Mouse (Mus musculus) neural tube, embryonic 13.5 days (tissue): ENCODE data around the gene AU040320. TPM values are rescaled to one million over a fixed set of nuclear protein-coding genes. Genes with fewer than 3 reads are reported as not detected.

Source experiments
- ATAC-seq: fragments of 200-750 bp; cut with Nextera tagmentation; 2 replicates; pipeline ENCODE4 v1.8.0; 2017; ENCODE audit warnings: low read depth, mild to moderate bottlenecking, moderate TSS enrichment, moderate library complexity
- H3K27ac ChIP-seq: fragments of 300-500 bp; sonication (generic); replicated peaks from 2 replicates; pipeline ENCODE4 v1.5.1; 2015; ENCODE audit warnings: moderate library complexity, mild to moderate bottlenecking, inconsistent platforms
- H3K27me3 ChIP-seq: fragments of 300-500 bp; sonication (generic); 2 replicates; pipeline ENCODE4 v1.6.1; 2015; ENCODE audit warnings: mild to moderate bottlenecking, inconsistent platforms
- H3K36me3 ChIP-seq: fragments of 300-500 bp; sonication (generic); 2 replicates; pipeline ENCODE4 v1.6.1; 2015; ENCODE audit warnings: mild to moderate bottlenecking, inconsistent platforms
- H3K4me1 ChIP-seq: fragments of 300-500 bp; sonication (generic); replicated peaks from 2 replicates; pipeline ENCODE4 v1.6.1; 2015; ENCODE audit warnings: inconsistent platforms
- H3K4me2 ChIP-seq: fragments of 300-500 bp; sonication (generic); 2 replicates; pipeline ENCODE4 v1.6.1; 2015; ENCODE audit warnings: inconsistent platforms, mild to moderate bottlenecking, moderate library complexity
- H3K4me3 ChIP-seq: fragments of 300-500 bp; sonication (generic); 2 replicates; pipeline ENCODE4 v1.5.1; 2015; ENCODE audit warnings: mild to moderate bottlenecking, inconsistent platforms
- H3K9ac ChIP-seq: fragments of 300-500 bp; sonication (generic); 2 replicates; pipeline ENCODE4 v1.6.1; 2015; ENCODE audit warnings: moderate library complexity, mild to moderate bottlenecking, inconsistent platforms
- H3K9me3 ChIP-seq: fragments of 300-500 bp; sonication (generic); 2 replicates; pipeline ENCODE4 v1.6.1; 2016; ENCODE audit warnings: inconsistent platforms
- WGBS: fragments of 180-500 bp; shearing (Covaris S2); methylation state at CpG from one replicate; pipeline ENCODE4 v1.1.7; 2015; 5-methylcytosine and 5-hydroxymethylcytosine counted together
- polyA plus RNA-seq: library from polyadenylated mRNA; unstranded; fragments of >200 nt; fragmentation: Nextera tagmentation; extraction: Ambion mirVana; gene quantifications from 2 replicates; pipeline ENCODE4 v1.2.1, GENCODE M21; 2015

The AU040320 gene
- polyA plus RNA-seq, 1 experiment from 2014 or later: 38.3 TPM

- WGBS: 79% methylated on average over 7 of the region's 7 CpGs
- Histone ChIP-seq H3K4me3 (no peak overlapping the region), H3K27me3 (no peaks in the 10 kb centered on the region), H3K9ac (peak overlapping the region; percentile 12; the same call in 1 of the 2 replicates), H3K27ac (no peak overlapping the region), H3K4me1 (no peaks in the 10 kb centered on the region), H3K36me3 (peaks cover 87% of the 10 kb centered on the region), H3K9me3 (no peaks in the 10 kb centered on the region), H3K4me2 (no peak overlapping the region)
- ATAC-seq: no peak
These were observed 96.9 kb downstream of the AU040320 start for GRCm38 (mm10) chr4:126850019-126850777.

DNA sequence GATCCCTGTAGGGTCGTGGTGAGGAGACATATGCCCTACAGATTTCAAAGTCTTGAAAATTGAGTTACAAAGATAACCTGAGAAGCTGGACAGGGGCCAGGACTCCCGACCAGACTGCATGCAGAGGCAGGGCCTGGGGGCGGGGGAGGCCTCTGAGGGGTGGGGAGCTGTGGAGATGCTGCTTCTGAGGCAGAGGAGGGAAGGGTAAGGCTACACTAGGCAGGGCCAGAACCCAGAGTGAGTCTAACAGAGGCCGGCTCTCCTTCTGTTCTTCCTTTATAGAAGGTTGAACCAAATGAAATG lies 97.4 kb downstream of the AU040320 start:
- peaks cover 85% of the 10 kb centered on the region for H3K36me3 ChIP-seq
- no peak for ATAC-seq
- peak overlapping the region; percentile 12; the same call in 1 of the 2 replicates for H3K9ac ChIP-seq
- no peak overlapping the region for H3K27ac ChIP-seq
- no peak overlapping the region for H3K4me2 ChIP-seq
- H3K9me3 ChIP-seq: no peaks in the 10 kb centered on the region
- H3K27me3 ChIP-seq: no peaks in the 10 kb centered on the region
- no peak overlapping the region for H3K4me3 ChIP-seq
- H3K4me1 ChIP-seq: no peaks in the 10 kb centered on the region
- WGBS: 67% methylated on average over 4 of the region's 4 CpGs

GRCm38 (mm10) chr4:126852971-126853370 lies 99.6 kb downstream of the AU040320 start:
- H3K9ac ChIP-seq: no peak overlapping the region
- H3K36me3 ChIP-seq: peaks cover 70% of the 10 kb centered on the region
- no peak overlapping the region for H3K27ac ChIP-seq
- 70% methylated on average over 11 of the region's 11 CpGs for WGBS
- no peaks in the 10 kb centered on the region for H3K27me3 ChIP-seq
- H3K4me3 ChIP-seq: no peak overlapping the region
- ATAC-seq: no peak
- no peaks in the 10 kb centered on the region for H3K9me3 ChIP-seq
- H3K4me2 ChIP-seq: no peak overlapping the region
- H3K4me1 ChIP-seq: no peaks in the 10 kb centered on the region

- Histone ChIP-seq H3K9ac (no peak overlapping the region), H3K4me1 (no peaks in the 10 kb centered on the region), H3K27ac (no peak overlapping the region), H3K4me2 (no peak overlapping the region), H3K9me3 (no peaks in the 10 kb centered on the region), H3K4me3 (no peak overlapping the region), H3K27me3 (no peaks in the 10 kb centered on the region), H3K36me3 (peaks cover 70% of the 10 kb centered on the region)
- peak; percentile 63 for ATAC-seq
- 91% methylated on average over 9 of the region's 9 CpGs for WGBS
These were observed 107.1 kb downstream of the AU040320 start for GRCm38 (mm10) chr4:126860268-126860986.

GRCm38 (mm10) chr4:126861514-126862266 lies 108.3 kb downstream of the AU040320 start:
- no peak for ATAC-seq
- whole genome bisulfite sequencing: 88% methylated on average over 11 of the region's 11 CpGs
- peaks cover 75% of the 10 kb centered on the region for H3K36me3 ChIP-seq

GRCm38 (mm10) chr4:126868699-126869098 lies 115.4 kb downstream of the AU040320 start:
- no peak for ATAC-seq
- Histone ChIP-seq H3K36me3 (peaks cover 73% of the 10 kb centered on the region), H3K27me3 (no peaks in the 10 kb centered on the region), H3K4me1 (no peaks in the 10 kb centered on the region), H3K9ac (no peak overlapping the region), H3K4me3 (no peak overlapping the region), H3K9me3 (no peaks in the 10 kb centered on the region), H3K4me2 (no peak overlapping the region), H3K27ac (no peak overlapping the region)
- 93% methylated on average over 12 of the region's 12 CpGs for WGBS

More at GRCm38 (mm10) chr4:126861514-126862266, 108.3 kb downstream of the AU040320 start:
- Histone ChIP-seq H3K4me1 (no peaks in the 10 kb centered on the region), H3K27ac (no peak overlapping the region), H3K9me3 (no peaks in the 10 kb centered on the region), H3K4me2 (no peak overlapping the region), H3K27me3 (no peaks in the 10 kb centered on the region), H3K9ac (no peak overlapping the region), H3K4me3 (no peak overlapping the region)

- no peaks in the 10 kb centered on the region for H3K9me3 ChIP-seq
- H3K36me3 ChIP-seq: peaks cover 70% of the 10 kb centered on the region
- ATAC-seq: no peak
- H3K4me1 ChIP-seq: no peaks in the 10 kb centered on the region
- H3K4me2 ChIP-seq: no peak overlapping the region
- 71% methylated on average over 7 of the region's 7 CpGs for WGBS
- H3K27me3 ChIP-seq: no peaks in the 10 kb centered on the region
- H3K9ac ChIP-seq: no peak overlapping the region
- H3K27ac ChIP-seq: no peak overlapping the region
- no peak overlapping the region for H3K4me3 ChIP-seq
These were observed 119.4 kb downstream of the AU040320 start for GRCm38 (mm10) chr4:126872717-126873116.

- ATAC-seq: no peak
- Histone ChIP-seq H3K9ac (no peak overlapping the region), H3K4me2 (no peak overlapping the region), H3K27me3 (no peaks in the 10 kb centered on the region), H3K4me3 (no peak overlapping the region), H3K9me3 (no peaks in the 10 kb centered on the region), H3K36me3 (peaks cover 72% of the 10 kb centered on the region), H3K27ac (no peak overlapping the region), H3K4me1 (no peaks in the 10 kb centered on the region)
- 65% methylated on average over 5 of the region's 5 CpGs for WGBS
These were observed 126.4 kb downstream of the AU040320 start for GRCm38 (mm10) chr4:126879560-126880275.

DNA sequence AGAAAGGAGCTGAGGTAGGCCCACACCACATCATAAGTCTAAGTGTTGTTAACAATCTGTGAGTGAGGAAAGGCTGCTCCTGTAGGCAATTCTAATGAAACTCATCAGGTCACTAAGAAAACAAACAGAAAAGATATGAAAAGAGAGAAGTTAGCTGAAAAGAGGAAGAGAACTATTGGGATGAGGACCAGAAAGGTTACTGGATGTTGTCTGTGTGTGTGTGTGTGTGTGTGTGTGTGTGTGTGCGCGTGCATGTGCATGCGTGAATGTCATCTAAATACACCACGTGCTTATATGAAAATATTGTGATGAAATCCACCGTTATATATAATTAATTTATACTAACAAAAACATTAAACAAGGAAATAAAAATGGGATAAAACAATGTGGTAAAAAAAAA lies 130.3 kb downstream of the AU040320 start:
- Histone ChIP-seq H3K4me2 (no peak overlapping the region), H3K4me1 (no peaks in the 10 kb centered on the region), H3K9ac (no peak overlapping the region), H3K36me3 (peaks cover 59% of the 10 kb centered on the region), H3K27ac (no peak overlapping the region), H3K4me3 (no peak overlapping the region), H3K27me3 (no peaks in the 10 kb centered on the region), H3K9me3 (no peaks in the 10 kb centered on the region)
- no peak for ATAC-seq
- 97% methylated on average over 5 of the region's 5 CpGs for WGBS

DNA sequence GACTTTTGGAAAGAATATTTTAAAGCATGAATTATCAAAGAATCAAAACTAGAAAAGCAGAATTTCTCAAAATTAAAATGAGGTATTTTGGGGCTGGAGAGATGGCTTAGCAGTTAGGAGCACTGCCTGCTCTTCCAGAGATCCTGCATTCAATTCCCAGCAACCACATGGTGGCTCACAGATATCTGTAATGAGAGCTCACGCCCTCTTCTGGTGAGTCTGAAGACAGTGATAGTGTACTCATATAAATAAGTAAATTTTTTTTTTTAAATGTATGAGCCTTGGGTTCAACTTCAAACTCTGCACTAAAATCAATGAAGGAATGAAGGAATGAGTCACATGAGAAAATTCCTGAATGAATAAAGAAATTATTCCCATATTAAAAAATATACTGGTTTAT lies 132.6 kb downstream of the AU040320 start:
- H3K4me3 ChIP-seq: no peak overlapping the region
- no peak overlapping the region for H3K9ac ChIP-seq
- no peaks in the 10 kb centered on the region for H3K4me1 ChIP-seq
- no peak overlapping the region for H3K4me2 ChIP-seq
- ATAC-seq: no peak
- no peak overlapping the region for H3K27ac ChIP-seq
- no peaks in the 10 kb centered on the region for H3K9me3 ChIP-seq
- WGBS: 55% methylated on average over 1 of the region's 1 CpGs
- H3K36me3 ChIP-seq: peaks cover 62% of the 10 kb centered on the region
- H3K27me3 ChIP-seq: no peaks in the 10 kb centered on the region

DNA sequence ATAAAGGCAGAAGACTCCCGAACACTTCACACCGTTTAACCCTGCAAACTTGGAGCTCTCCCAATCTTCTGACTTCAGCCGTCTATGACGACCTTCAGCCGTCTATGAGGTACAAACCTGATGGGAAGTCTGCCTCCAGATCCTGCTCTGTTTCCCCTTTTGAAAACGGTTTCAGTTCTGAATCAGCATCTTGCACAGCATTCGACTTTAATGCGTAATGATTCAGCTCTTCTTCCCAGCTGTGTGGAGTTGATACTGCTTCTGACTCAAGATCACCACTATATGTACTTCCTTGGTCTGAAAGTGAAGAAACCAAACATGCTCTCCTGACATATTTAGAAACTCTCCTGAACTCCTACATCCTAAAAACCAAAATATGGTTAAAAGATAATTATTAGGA lies 136.5 kb downstream of the AU040320 start:
- no peak overlapping the region for H3K4me3 ChIP-seq
- no peak overlapping the region for H3K27ac ChIP-seq
- peaks cover 64% of the 10 kb centered on the region for H3K36me3 ChIP-seq
- H3K9ac ChIP-seq: no peak overlapping the region
- H3K27me3 ChIP-seq: no peaks in the 10 kb centered on the region
- H3K9me3 ChIP-seq: no peaks in the 10 kb centered on the region
- WGBS: 89% methylated on average over 8 of the region's 8 CpGs
- H3K4me2 ChIP-seq: no peak overlapping the region
- H3K4me1 ChIP-seq: no peaks in the 10 kb centered on the region
- no peak for ATAC-seq
